8 mouse cellular contexts compared by ENCODE assay signal in genomic region chr10:62650881-62651810, GRCm38 (mm10). TPM values are rescaled to one million over a fixed set of nuclear protein-coding genes. Genes with fewer than 3 reads are reported as not detected.
DNase-seq lines count a peak whose midpoint lies in the region; ATAC-seq lines count a peak whose summit lies in the region.

Gene Ddx50 (minus strand): TSS chr10:62651218.

- ATAC-seq in erythroblast, adult 5-6 weeks (replicated peaks; ENCODE audit: low FRiP score, poor library complexity, severe bottlenecking) = peak; percentile 91
- peak; percentile 100 for ATAC-seq in kidney, embryonic 15.5 days (replicated peaks; ENCODE audit: low FRiP score)
- ATAC-seq in monocyte, adult 5-6 weeks (replicated peaks; ENCODE audit: insufficient number of reproducible peaks, low FRiP score, low TSS enrichment, poor library complexity, severe bottlenecking) = peak; percentile 98

- peak; percentile 95 to 96 for DNase-seq in B cell, adult 2 months
- peak; percentile 100 for DNase-seq in brain, adult 2 months (ENCODE audit: low read depth, low spot score)
- peak; percentile 100 for DNase-seq in heart, embryonic 10.5 days (ENCODE audit: low spot score)
- DNase-seq in liver = peak; percentile 96
- DNase-seq in spleen, postnatal 4 days (ENCODE audit: low spot score in 2 of 2) = peak; percentile 94 to 95

- no peaks in the 10 kb centered on the region for H3K27me3 ChIP-seq in heart, embryonic 10.5 days (ENCODE audit: insufficient read depth, poor library complexity, severe bottlenecking)
- no peaks in the 10 kb centered on the region for H3K27me3 ChIP-seq in kidney, embryonic 15.5 days

- WGBS in heart, embryonic 10.5 days = under 1% methylated on average over 88 of the region's 89 CpGs
- under 1% methylated on average over 83 of the region's 89 CpGs for WGBS in kidney, embryonic 15.5 days

- H3K4me2 ChIP-seq in kidney, embryonic 15.5 days = peak within 1 kb of the TSS; percentile 66

- H3K9ac ChIP-seq in kidney, embryonic 15.5 days = peak within 1 kb of the TSS; percentile 84

- no peaks in the 10 kb centered on the region for H3K9me3 ChIP-seq in heart, embryonic 10.5 days
- no peaks in the 10 kb centered on the region for H3K9me3 ChIP-seq in kidney, embryonic 15.5 days (replicated peaks)

- H3K27ac ChIP-seq in heart, embryonic 10.5 days = peak within 1 kb of the TSS; percentile 94
- H3K27ac ChIP-seq in kidney, embryonic 15.5 days = peak within 1 kb of the TSS; percentile 96

- H3K36me3 ChIP-seq in heart, embryonic 10.5 days = peaks cover 14% of the 10 kb centered on the region
- H3K36me3 ChIP-seq in kidney, embryonic 15.5 days = peaks cover 14% of the 10 kb centered on the region

- peaks cover 10% of the 10 kb centered on the region; the same call in 1 of the 2 replicates for H3K4me1 ChIP-seq in heart, embryonic 10.5 days
- H3K4me1 ChIP-seq in kidney, embryonic 15.5 days = peaks cover 9% of the 10 kb centered on the region

- peak within 1 kb of the TSS; percentile 89 for H3K4me3 ChIP-seq in heart, embryonic 10.5 days
- peak within 1 kb of the TSS; percentile 82 for H3K4me3 ChIP-seq in kidney, embryonic 15.5 days (replicated peaks)

RNA-seq across cellular contexts. Expression of gene Ddx50, which starts in this region (rescaled TPM):
- total RNA-seq in erythroblast, adult 5-6 weeks (2015; ENCODE audit: low replicate concordance) = 38.0 and 41.0 TPM in 2 replicates
- 21.0 and 22.2 TPM in 2 replicates for total RNA-seq in erythroblast, adult 5-6 weeks (2017; ENCODE audit: low replicate concordance)
- polyA plus RNA-seq in heart, embryonic 10.5 days (2016; fragmentation: Nextera tagmentation; extraction: Ambion mirVana) = 105 and 114 TPM in 2 replicates
- polyA plus RNA-seq in kidney, embryonic 15.5 days (2015; fragmentation: Nextera tagmentation; extraction: Ambion mirVana) = 122 and 126 TPM in 2 replicates
- total RNA-seq in monocyte, adult 5-6 weeks (2017) = 87.7 to 122 TPM (median 98.2 TPM) in 3 replicates

Comparison
In these comparisons a context has a peak if more than half of its experiments do, and no peak if none do; other contexts are left out.
1. Peak in every context shown above with its lines: DNase-seq, ATAC-seq, H3K4me3 ChIP-seq and H3K27ac ChIP-seq.